Mouse (Mus musculus) kidney, adult 2 months (tissue): ENCODE data around the gene Idh3a. TPM values are rescaled to one million over a fixed set of nuclear protein-coding genes. Genes with fewer than 3 reads are reported as not detected.
"Not testable (repeated sequence)": the region's sequence is repeated elsewhere in the genome, so short reads cannot be mapped to it uniquely, and the experiment has no call there.

Experiments
- DNase-seq: peaks from one replicate; pipeline ENCODE4 v3.0.0; 2021
- H3K27ac ChIP-seq: fragments of 200-500 bp; 2 replicates; pipeline ENCODE4 v1.5.1; 2012; ENCODE audit warnings: low read depth, low read length, control low read depth, inconsistent platforms; ENCODE audit not compliant: insufficient read depth
- H3K27me3 ChIP-seq: fragments of 200-500 bp; replicated peaks from 2 replicates; pipeline ENCODE4 v1.6.1; 2012; ENCODE audit warnings: mild to moderate bottlenecking, moderate library complexity, low read length, inconsistent platforms; ENCODE audit not compliant: control insufficient read depth, insufficient read depth
- H3K36me3 ChIP-seq: fragments of 200-500 bp; 2 replicates; pipeline ENCODE4 v1.6.1; 2012; ENCODE audit warnings: mild to moderate bottlenecking, moderate library complexity, low read length, inconsistent platforms; ENCODE audit not compliant: control insufficient read depth, insufficient read depth
- H3K4me1 ChIP-seq: fragments of 200-500 bp; 2 replicates; pipeline ENCODE4 v1.6.1; 2011; ENCODE audit warnings: low read length; ENCODE audit not compliant: control insufficient read depth, insufficient read depth
- H3K4me3 ChIP-seq: fragments of 200-500 bp; 2 replicates; pipeline ENCODE4 v1.5.1; 2011; ENCODE audit warnings: mild to moderate bottlenecking, low read depth, low read length, control low read depth; ENCODE audit not compliant: insufficient read depth
- CTCF ChIP-seq: fragments of 200-500 bp; conservative IDR thresholded peaks from 2 replicates; pipeline ENCODE4 v1.5.1; 2011; ENCODE audit warnings: low read depth, mild to moderate bottlenecking, control low read depth, low read length, moderate library complexity, mixed read lengths; ENCODE audit not compliant: insufficient read depth, insufficient read length
- POLR2A ChIP-seq: fragments of 200-500 bp; IDR thresholded peaks from one replicate; pipeline ENCODE4 v1.6.1; 2011; ENCODE audit warnings: low read depth, low read length, control low read depth
- WGBS: fragments of 180-500 bp; shearing (Covaris S2); methylation state at CpG from one replicate; pipeline ENCODE4 v1.1.7; 2018; 5-methylcytosine and 5-hydroxymethylcytosine counted together
- polyA plus RNA-seq: library from polyadenylated mRNA; depleted of rRNA; stranded (reverse); fragments of >200 nt; gene quantifications from 2 replicates; pipeline ENCODE4 v1.2.3, GENCODE M21; 2012

The Idh3a gene
- polyA plus RNA-seq, 1 experiment, result 122 TPM

DNA sequence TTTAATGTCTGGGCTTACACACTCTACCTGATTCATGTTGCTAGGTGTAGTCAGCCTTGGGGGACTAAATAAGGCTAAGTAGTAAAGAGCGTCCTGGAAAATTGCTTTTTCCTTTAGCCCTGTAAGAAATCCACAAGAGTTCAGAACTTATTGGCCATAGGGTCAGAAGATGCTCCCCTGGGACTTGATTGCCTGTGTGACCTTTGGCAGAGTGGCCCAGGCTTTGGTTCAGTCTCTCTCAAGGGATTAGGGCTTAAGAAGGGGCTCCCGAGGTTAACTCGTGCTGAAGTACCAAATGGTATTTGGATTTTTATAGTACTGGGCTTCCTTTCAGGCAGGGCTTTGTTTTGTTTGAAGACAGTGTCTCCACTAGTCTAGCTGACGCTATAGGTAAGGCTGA, 1.7 kb downstream of the Idh3a start:
- no peak overlapping the region for H3K27ac ChIP-seq
- DNase-seq, result peak; percentile 19
- no peak overlapping the region for H3K4me3 ChIP-seq

DNA sequence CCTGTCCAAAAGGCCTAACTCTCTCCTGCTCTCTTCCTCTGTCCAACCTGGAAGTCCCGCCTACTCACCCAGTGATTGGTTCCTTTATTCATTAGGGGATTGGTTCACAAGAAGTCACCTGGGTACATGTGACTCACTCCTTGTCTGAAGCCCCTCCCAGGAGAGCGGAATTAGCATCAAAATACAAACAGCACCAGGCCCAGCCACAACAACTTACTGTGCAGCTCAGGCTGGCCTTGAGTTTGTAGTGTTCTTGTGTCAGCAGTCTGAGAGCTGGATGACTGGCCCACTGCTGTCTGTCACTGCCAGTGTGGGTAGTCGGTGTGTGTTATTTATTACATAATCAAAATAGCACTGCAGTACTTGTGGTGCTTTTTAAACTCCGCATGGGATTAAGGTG, 7.5 kb downstream of the Idh3a start:
- peaks cover 11% of the 10 kb centered on the region for H3K36me3 ChIP-seq
- not testable (repeated sequence) for H3K4me1 ChIP-seq, DNase-seq, H3K4me3 ChIP-seq, H3K27ac ChIP-seq, H3K27me3 ChIP-seq
- WGBS, result 79% methylated on average over 4 of the region's 4 CpGs

More for the DNA sequence above, 1.7 kb downstream of the Idh3a start:
- H3K4me1 ChIP-seq, result peaks cover 15% of the 10 kb centered on the region; the same call in 1 of the 2 replicates
- TF ChIP-seq POLR2A, result no peak
- TF ChIP-seq CTCF, result no peak
- no peaks in the 10 kb centered on the region for H3K27me3 ChIP-seq
- H3K36me3 ChIP-seq, result peaks cover 4% of the 10 kb centered on the region; the same call in 1 of the 2 replicates
- 39% methylated on average over 4 of the region's 4 CpGs for WGBS

DNA sequence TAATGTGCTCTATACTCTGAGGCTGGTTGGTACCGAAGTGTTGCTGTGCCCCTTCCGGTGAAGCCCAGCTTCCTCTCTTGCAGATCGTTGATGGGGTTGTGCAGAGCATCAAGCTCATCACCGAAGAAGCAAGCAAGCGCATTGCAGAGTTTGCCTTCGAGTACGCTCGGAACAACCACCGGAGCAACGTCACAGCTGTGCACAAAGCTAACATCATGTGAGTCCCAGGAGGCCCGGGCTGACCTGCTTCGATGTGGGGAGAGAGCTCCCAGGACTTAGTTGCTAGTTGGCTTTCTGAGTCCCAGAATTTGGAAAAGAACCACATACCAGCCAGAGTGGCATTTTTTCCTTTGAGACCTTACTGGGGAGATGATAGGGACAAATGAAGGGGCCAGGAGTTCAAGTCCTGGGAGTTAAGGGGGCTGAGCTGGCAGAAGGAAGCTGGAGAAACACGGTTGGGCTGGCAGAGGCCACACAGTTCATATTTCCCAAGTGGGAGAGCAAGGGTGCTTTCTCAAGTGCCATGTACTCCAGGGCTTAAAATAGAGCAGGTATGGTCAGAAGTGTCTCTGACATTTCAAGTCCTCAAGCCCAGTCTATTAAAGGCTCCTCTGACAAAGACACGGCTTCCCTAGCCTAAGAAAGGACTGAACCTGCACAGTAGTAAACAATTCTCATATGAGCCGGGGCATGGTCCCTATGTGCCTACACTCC, 10.8 kb downstream of the Idh3a start:
- no peak overlapping the region for H3K27ac ChIP-seq
- DNase-seq, result no peak
- no peak for TF ChIP-seq CTCF

DNA sequence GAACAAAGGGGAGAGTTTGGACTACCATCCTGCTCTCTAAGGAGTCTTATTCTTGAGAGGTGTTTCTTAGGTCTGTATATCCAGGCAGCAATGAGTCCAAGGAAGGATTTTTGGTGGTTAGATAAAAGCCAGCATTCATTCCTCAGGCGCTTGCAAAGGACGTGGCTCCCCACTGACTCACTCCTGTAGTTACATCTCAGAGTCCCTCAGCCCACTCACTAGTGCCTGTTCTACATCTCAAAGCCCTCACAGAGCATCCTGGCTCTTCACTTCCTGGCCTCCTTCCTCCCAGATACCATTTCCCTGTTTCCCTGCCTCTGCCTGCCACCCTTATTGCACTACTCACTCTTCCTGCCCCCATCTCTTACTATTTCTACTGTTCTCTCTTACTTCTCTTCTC, 16.3 kb downstream of the Idh3a start:
- TF ChIP-seq POLR2A (no peak), CTCF (no peak)
- H3K4me1 ChIP-seq, result no peaks in the 10 kb centered on the region
- no peak for DNase-seq
- 95% methylated on average over 2 of the region's 2 CpGs for WGBS
- no peak overlapping the region for H3K4me3 ChIP-seq
- H3K27me3 ChIP-seq, result no peaks in the 10 kb centered on the region
- H3K36me3 ChIP-seq, result peaks cover 6% of the 10 kb centered on the region
- no peak overlapping the region for H3K27ac ChIP-seq

More for the DNA sequence above, 10.8 kb downstream of the Idh3a start:
- Histone ChIP-seq H3K27me3 (no peaks in the 10 kb centered on the region), H3K4me1 (no peaks in the 10 kb centered on the region), H3K4me3 (no peak overlapping the region), H3K36me3 (peaks cover 17% of the 10 kb centered on the region)
- 91% methylated on average over 15 of the region's 15 CpGs for WGBS

DNA sequence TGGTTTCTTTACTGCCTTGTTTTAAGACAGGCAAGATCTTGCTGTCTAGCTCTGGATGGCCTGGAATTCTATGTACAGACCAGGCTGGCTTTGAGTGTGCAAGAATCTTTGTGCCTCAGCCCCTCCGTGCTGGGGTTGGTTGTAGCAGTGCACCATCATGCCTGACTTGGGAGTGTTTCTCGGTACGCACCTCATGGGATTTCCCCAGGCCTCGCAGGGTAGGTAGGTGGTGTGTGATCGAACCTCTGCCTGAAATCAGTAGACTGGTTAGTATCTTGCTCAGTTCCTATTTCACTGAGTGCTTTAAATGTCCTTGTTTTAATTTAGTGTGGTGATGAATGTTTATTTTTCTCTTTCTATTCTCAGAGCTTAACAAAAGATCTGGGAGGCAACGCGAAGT, 16.8 kb downstream of the Idh3a start:
- no peak for TF ChIP-seq POLR2A
- no peak for TF ChIP-seq CTCF
- Histone ChIP-seq H3K4me3 (no peak overlapping the region), H3K27ac (no peak overlapping the region), H3K27me3 (no peaks in the 10 kb centered on the region), H3K36me3 (peaks cover 6% of the 10 kb centered on the region), H3K4me1 (no peaks in the 10 kb centered on the region)
- 91% methylated on average over 7 of the region's 7 CpGs for WGBS
- no peak for DNase-seq

DNA sequence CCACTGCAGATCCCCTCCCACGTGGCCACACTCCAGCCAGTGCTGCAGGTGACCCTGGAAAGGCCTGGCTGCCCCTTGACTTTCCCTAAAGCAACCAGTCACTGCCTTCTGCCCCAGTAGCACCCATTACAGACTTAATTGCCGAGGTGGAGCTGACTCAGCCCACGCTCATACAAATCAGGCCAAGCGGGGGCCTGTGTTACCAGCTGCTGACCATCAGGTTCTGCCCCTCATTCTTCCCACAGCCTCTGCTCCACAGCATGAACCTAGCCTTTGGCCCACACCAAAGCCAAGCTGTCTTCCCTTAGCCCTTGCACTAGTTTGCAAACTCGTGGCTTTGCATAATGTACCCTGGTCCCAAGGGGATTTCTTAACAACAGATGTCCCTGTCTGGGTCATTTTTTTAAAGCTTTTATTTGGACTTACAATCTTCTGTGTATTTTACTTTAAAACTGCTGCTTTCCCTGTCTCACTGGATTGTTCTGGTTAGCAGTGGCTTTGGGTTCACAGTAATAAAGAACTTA, 18.1 kb downstream of the Idh3a start:
- no peaks in the 10 kb centered on the region for H3K4me1 ChIP-seq
- WGBS, result 68% methylated on average over 5 of the region's 5 CpGs
- no peak overlapping the region for H3K4me3 ChIP-seq
- H3K36me3 ChIP-seq, result peaks cover 6% of the 10 kb centered on the region
- H3K27ac ChIP-seq, result no peak overlapping the region
- DNase-seq, result peak; percentile 17
- H3K27me3 ChIP-seq, result no peaks in the 10 kb centered on the region
- no peak for TF ChIP-seq POLR2A
- TF ChIP-seq CTCF, result no peak

DNA sequence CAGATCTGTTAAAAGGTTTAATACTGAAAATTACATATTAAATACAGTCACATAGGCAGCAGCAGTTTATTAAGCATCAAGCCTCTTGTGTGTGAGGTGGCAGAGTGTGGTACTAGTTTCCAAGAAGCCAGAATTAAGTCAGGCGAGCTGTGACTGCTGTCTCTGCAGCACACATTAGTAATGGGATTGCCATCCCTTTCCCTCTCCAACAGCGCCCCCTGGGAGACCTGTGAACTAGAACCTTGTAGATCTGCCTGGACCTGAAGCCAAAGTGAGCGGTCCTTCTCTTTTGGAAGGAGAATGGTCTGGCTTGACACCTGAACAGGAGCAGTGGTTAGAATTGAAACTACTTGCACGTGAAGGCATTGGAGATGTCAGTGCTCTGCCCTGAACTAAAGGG, 18.8 kb downstream of the Idh3a start:
- DNase-seq, result peak; percentile 51
- WGBS, result 61% methylated on average over 4 of the region's 4 CpGs
- no peak overlapping the region for H3K27ac ChIP-seq
- H3K27me3 ChIP-seq, result no peaks in the 10 kb centered on the region
- peaks cover 6% of the 10 kb centered on the region for H3K36me3 ChIP-seq
- H3K4me3 ChIP-seq, result no peak overlapping the region
- TF ChIP-seq POLR2A (no peak), CTCF (peak; percentile 72)
- no peaks in the 10 kb centered on the region for H3K4me1 ChIP-seq

DNA sequence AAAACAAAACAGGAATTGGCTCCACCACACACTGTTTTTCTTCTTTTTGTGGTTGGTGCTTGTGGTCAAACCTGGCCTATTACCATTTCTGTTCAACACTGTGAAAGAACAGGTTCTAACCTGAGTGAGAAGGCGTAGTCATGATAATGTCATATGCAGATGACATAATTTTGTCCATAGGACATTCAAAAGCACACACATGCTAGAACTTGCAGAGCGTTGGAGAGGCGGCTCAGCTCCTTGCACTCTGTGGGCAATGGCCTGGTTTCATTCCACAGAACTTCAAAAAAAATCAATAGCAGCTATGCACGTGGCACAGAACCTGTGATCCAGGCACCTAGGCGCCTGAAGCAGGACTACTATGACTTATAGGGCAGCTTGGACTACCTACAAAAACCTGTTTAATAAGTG, 26.7 kb downstream of the Idh3a start:
- Histone ChIP-seq H3K4me1 (no peaks in the 10 kb centered on the region), H3K4me3 (no peak overlapping the region), H3K36me3 (no peaks in the 10 kb centered on the region), H3K27me3 (no peaks in the 10 kb centered on the region), H3K27ac (no peak overlapping the region)
- no peak for TF ChIP-seq POLR2A
- TF ChIP-seq CTCF, result no peak
- WGBS, result 80% methylated on average over 5 of the region's 5 CpGs
- no peak for DNase-seq
